Mouse (Mus musculus) stomach, embryonic 16.5 days (tissue): ENCODE measurements at regions not wholly inside any gene's neighbourhood (a gene's known extent, or its start where the extent isn't known, plus 50 kb on each side); places are given as distances from the start of the nearest gene placed in this dataset.

Source experiments
- ATAC-seq: fragments of 200-750 bp; cut with Nextera tagmentation; 2 replicates; pipeline ENCODE4 v1.8.0; 2017; ENCODE audit warnings: moderate number of reproducible peaks, moderate TSS enrichment; ENCODE audit not compliant: insufficient read depth, low FRiP score
- H3K27ac ChIP-seq: fragments of 300-500 bp; sonication (generic); 2 replicates; pipeline ENCODE4 v1.5.1; 2014; ENCODE audit warnings: low read length
- H3K27me3 ChIP-seq: fragments of 300-500 bp; sonication (generic); 2 replicates; pipeline ENCODE4 v1.6.1; 2014; ENCODE audit warnings: low read length, control low read depth, mixed read lengths; ENCODE audit not compliant: control insufficient read depth, insufficient read depth
- H3K36me3 ChIP-seq: fragments of 300-500 bp; sonication (generic); 2 replicates; pipeline ENCODE4 v1.6.1; 2014; ENCODE audit warnings: low read length; ENCODE audit not compliant: control insufficient read depth, insufficient read depth
- H3K4me1 ChIP-seq: fragments of 300-500 bp; sonication (generic); 2 replicates; pipeline ENCODE4 v1.6.1; 2014; ENCODE audit warnings: low read length, control low read depth, mixed read lengths; ENCODE audit not compliant: control insufficient read depth, insufficient read depth
- H3K4me2 ChIP-seq: fragments of 300-500 bp; sonication (generic); 2 replicates; pipeline ENCODE4 v1.6.1; 2014; ENCODE audit warnings: low read depth, low read length, mixed read lengths
- H3K4me3 ChIP-seq: fragments of 300-500 bp; sonication (generic); replicated peaks from 2 replicates; pipeline ENCODE4 v1.5.1; 2014; ENCODE audit warnings: mild to moderate bottlenecking, low read length
- H3K9ac ChIP-seq: fragments of 300-500 bp; sonication (generic); 2 replicates; pipeline ENCODE4 v1.6.1; 2014; ENCODE audit warnings: low read length
- H3K9me3 ChIP-seq: fragments of 300-500 bp; sonication (generic); replicated peaks from 2 replicates; pipeline ENCODE4 v1.6.1; 2016; ENCODE audit warnings: low read length, control low read depth; ENCODE audit not compliant: control insufficient read depth
- WGBS: fragments of 180-500 bp; shearing (Covaris S2); extraction: QIAGEN DNeasy Blood & Tissue Kit; methylation state at CpG from one replicate; pipeline ENCODE4 v1.1.7; 2014; 5-methylcytosine and 5-hydroxymethylcytosine counted together

DNA sequence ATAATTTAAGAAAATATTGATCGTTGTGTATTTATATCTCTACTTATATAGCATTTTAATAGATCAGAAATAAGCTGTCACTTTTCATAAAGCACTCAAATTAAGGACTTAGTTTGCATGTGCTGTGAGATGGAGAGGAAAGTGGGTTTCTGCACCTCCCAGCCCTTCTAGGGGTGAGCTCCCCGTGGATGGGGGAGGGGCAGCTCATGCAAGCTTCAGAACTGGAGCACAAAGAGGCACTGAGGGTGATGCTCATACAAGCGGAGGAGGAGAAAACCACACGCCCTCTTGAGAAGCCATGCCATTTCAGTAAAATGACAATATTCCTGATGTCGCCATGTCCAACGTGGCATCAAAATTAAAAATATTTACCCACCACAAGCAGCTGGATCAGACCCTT, 452.1 kb upstream of the 3110018I06Rik start:
- H3K27ac ChIP-seq: no peak overlapping the region
- no peaks in the 10 kb centered on the region for H3K27me3 ChIP-seq
- H3K9ac ChIP-seq: no peak overlapping the region
- no peaks in the 10 kb centered on the region for H3K36me3 ChIP-seq
- H3K9me3 ChIP-seq: no peaks in the 10 kb centered on the region
- 78% methylated on average over 6 of the region's 6 CpGs for WGBS
- no peaks in the 10 kb centered on the region for H3K4me1 ChIP-seq
- H3K4me3 ChIP-seq: no peak overlapping the region
- no peak for ATAC-seq
- H3K4me2 ChIP-seq: no peak overlapping the region

DNA sequence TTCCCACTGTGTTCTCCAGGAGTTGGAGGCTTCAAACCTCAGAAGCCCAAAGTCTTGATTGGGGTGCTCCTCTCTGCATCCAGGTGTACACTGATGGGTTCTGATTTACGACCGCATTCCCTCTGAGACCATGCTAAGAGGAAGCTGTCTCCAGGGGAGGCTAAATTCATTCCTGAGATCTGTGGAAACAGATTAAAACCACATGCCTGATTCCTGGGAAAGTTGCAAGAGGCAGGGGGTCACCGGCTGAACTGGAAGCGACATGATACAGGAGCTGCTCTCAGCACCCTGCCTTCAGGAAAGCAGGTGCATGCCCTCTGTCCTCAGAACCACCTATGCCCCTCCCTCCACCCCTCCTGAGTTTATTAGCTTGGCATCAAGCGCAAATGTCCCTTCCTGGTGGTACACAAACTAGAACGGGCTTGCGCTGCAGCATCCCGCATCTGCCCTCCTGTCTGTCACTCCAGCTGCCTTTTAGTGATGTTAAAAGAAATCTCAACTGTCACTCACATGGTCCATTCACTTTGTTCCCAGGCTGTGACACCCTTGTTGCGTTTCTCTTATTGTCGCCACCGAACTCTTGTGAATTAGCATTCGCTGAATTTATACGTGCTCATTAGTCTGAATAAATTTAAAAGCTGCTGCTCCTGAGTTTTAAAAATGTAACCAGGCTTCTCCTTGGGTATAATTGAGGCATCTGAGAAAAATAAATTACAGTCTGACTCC, 446.3 kb upstream of the 3110018I06Rik start:
- no peaks in the 10 kb centered on the region for H3K9me3 ChIP-seq
- H3K36me3 ChIP-seq: no peaks in the 10 kb centered on the region
- H3K27ac ChIP-seq: no peak overlapping the region
- H3K27me3 ChIP-seq: no peaks in the 10 kb centered on the region
- H3K4me3 ChIP-seq: no peak overlapping the region
- no peak overlapping the region for H3K4me2 ChIP-seq
- 77% methylated on average over 13 of the region's 13 CpGs for WGBS
- ATAC-seq: no peak
- H3K4me1 ChIP-seq: no peaks in the 10 kb centered on the region
- no peak overlapping the region for H3K9ac ChIP-seq

DNA sequence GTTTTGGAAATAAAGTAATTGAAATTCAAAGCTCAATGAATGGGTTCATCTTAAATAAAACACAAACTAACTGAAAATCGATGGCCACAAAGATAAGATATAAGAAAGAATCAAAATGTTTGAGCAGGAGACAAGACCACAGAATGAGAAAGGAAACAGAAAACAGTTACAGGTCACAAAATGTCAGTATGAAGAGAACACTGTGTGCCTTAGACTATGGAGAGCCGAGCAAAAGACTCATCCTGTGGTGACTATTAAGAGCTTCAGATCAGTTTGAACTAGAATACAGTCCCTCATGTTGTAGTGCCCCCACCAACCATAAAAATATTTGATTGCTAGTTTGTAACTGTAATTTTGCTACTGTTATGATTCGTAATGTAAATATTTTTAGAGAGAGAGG, 441.9 kb upstream of the 3110018I06Rik start:
- Histone ChIP-seq H3K27ac (no peak overlapping the region), H3K4me1 (no peaks in the 10 kb centered on the region), H3K27me3 (no peaks in the 10 kb centered on the region), H3K4me2 (no peak overlapping the region), H3K9me3 (no peaks in the 10 kb centered on the region), H3K4me3 (no peak overlapping the region), H3K9ac (no peak overlapping the region), H3K36me3 (no peaks in the 10 kb centered on the region)
- WGBS: 79% methylated on average over 3 of the region's 3 CpGs
- no peak for ATAC-seq

DNA sequence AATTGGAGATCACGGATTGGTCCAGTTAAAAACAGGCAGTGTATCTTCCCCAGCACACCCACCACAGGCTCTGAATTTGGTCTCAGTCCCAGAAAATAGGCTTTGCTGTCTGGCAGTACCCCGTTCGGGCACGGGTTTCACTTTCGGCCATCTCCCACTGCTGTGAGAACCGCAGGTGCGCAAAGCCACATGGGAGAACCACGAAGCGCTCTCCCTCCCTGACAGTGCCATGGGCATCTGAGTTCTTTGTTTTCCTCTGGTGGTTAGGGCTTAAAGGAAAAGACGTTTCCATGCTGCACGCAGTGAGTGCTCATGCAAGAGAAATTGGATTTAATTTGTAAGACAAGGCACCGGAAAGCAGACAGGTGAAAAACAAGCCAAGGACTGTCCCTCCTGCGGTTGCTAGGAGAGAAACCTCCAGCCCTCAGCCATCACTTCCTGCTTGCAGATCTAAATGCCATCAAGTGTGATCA, 441.3 kb upstream of the 3110018I06Rik start:
- 68% methylated on average over 13 of the region's 13 CpGs for WGBS

DNA sequence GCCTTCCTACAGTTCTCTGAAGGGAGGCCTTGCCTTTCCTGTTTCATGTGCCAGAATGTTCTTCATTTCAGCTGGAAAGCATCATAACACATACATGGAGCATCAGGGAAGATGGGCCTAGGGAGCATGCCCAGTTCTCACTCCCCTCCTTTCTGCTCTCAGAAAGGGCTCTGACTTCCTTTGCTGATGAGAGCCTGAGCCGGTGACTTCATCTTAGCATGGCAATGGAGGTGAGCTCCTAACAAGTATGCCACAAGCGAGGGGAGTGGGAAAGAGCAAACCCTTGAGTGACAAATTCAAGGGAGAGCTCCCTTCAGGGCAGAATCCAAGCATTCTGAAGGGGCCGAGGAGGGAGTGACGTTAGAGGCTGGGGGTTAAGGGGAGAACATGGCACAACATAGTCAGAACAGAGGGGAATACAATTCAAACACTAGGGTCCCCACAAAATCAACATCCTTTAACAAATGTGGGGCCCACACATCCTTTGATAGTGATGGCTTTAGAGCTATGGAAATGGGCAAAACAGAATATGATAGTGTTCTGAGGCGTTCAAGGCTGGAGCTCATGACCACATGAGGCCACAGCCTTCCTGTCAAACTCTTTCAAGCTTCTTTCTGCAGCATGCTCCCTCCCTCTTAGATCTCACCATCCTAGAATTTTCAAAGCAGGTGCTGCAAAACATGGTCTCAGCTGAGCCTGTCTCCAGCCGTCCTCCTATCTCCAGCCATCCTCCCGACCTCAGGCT, 437.4 kb upstream of the 3110018I06Rik start:
- H3K4me3 ChIP-seq: no peak overlapping the region
- H3K36me3 ChIP-seq: no peaks in the 10 kb centered on the region
- 70% methylated on average over 7 of the region's 7 CpGs for WGBS
- no peaks in the 10 kb centered on the region for H3K4me1 ChIP-seq
- no peak for ATAC-seq
- H3K27me3 ChIP-seq: no peaks in the 10 kb centered on the region
- no peak overlapping the region for H3K9ac ChIP-seq
- H3K9me3 ChIP-seq: no peaks in the 10 kb centered on the region
- H3K4me2 ChIP-seq: no peak overlapping the region
- no peak overlapping the region for H3K27ac ChIP-seq

More for the DNA sequence above, 441.3 kb upstream of the 3110018I06Rik start:
- no peak overlapping the region for H3K4me2 ChIP-seq
- no peaks in the 10 kb centered on the region for H3K36me3 ChIP-seq
- H3K4me3 ChIP-seq: no peak overlapping the region
- no peaks in the 10 kb centered on the region for H3K9me3 ChIP-seq
- no peaks in the 10 kb centered on the region for H3K4me1 ChIP-seq
- no peak for ATAC-seq
- no peak overlapping the region for H3K9ac ChIP-seq
- H3K27ac ChIP-seq: no peak overlapping the region
- H3K27me3 ChIP-seq: no peaks in the 10 kb centered on the region

DNA sequence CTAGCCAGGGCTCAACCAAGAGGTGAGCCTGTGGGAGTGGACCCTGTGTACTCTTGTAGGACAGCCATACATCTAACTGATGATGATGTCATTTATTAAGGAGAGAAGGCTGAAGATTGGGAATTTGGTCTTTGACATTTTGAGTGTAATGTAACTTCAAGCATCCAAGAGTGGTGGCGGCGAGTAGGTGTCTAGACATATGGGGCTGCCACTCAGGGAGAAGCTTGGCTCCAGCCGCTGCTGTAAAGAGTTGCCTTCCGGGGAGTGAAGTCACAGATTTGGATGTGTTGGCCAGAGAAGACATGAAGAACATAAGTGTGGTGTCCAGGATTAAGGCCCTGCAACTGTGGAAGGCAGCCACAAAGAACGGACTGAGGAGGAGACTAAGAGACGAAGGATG, 436.3 kb upstream of the 3110018I06Rik start:
- Histone ChIP-seq H3K4me3 (no peak overlapping the region), H3K27ac (no peak overlapping the region), H3K36me3 (no peaks in the 10 kb centered on the region), H3K4me2 (no peak overlapping the region), H3K4me1 (no peaks in the 10 kb centered on the region), H3K9me3 (no peaks in the 10 kb centered on the region), H3K9ac (no peak overlapping the region), H3K27me3 (no peaks in the 10 kb centered on the region)
- WGBS: 90% methylated on average over 6 of the region's 6 CpGs
- ATAC-seq: no peak

DNA sequence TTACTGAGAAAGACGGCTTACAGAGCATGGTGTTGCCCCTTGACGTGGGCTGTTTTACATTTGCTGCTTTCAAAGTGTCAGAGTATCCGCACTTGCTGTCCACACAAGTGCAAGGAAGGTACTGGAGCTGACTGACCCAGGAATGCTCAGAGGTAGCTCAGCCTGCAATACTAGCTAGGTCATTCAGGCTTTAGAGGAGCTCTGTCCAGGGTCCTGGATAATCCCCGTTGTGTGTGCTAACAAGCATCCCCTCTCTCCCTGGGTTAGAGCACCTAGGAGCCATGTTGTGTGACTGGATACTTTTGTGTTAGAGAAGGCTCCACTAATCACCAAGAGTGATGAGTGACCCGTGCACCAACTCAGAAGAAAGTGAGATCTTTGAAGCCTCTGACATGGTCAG, 431.9 kb upstream of the 3110018I06Rik start:
- Histone ChIP-seq H3K9ac (no peak overlapping the region), H3K27me3 (no peaks in the 10 kb centered on the region), H3K36me3 (no peaks in the 10 kb centered on the region), H3K27ac (no peak overlapping the region), H3K9me3 (no peaks in the 10 kb centered on the region), H3K4me1 (no peaks in the 10 kb centered on the region), H3K4me3 (no peak overlapping the region), H3K4me2 (no peak overlapping the region)
- 23% methylated on average over 5 of the region's 5 CpGs for WGBS
- no peak for ATAC-seq

DNA sequence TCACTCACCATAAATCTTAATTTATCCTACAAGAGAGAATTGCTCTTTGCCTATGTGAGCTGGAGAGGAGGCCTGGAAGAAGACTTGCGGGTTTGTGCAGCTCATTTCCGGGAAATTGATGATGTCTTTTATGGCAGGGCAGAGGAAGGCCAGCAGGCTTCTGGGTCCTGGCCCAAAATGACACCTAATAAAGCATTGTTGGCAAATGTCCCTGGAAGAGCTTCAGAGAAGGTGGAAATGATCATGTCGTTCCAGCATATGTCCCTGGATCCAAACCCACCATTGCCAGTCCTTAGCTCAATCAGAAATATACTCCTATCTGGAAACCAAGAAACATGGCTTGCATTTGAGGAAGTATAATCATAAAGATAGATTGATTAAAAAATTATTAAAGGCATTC, 427.9 kb upstream of the 3110018I06Rik start:
- no peak for ATAC-seq
- 69% methylated on average over 3 of the region's 3 CpGs for WGBS
- H3K9ac ChIP-seq: no peak overlapping the region

DNA sequence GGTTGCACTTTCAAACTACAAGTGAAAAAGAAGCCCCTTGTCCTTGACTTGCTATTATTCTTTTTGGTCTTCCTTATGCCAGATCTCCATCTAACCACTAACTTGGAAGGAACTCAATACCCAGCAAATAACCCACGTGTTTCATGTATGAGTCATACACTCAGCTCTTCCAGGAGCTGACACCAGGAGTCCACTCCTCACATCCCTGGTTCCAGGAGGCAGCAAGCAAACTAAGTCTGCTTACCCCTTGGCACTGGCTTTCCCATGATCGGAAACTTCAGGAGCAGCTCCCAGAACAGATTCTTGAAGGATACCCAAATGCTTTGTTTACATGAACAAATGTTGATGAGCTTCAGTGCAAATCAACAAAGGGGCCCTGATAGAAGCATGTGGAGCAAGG, 421.1 kb upstream of the 3110018I06Rik start:
- no peaks in the 10 kb centered on the region for H3K4me1 ChIP-seq
- H3K36me3 ChIP-seq: no peaks in the 10 kb centered on the region
- ATAC-seq: no peak
- no peak overlapping the region for H3K4me2 ChIP-seq
- H3K4me3 ChIP-seq: no peak overlapping the region
- 57% methylated on average over 2 of the region's 2 CpGs for WGBS
- no peaks in the 10 kb centered on the region for H3K27me3 ChIP-seq
- H3K27ac ChIP-seq: no peak overlapping the region
- H3K9ac ChIP-seq: no peak overlapping the region
- H3K9me3 ChIP-seq: peaks cover under 1% of the 10 kb centered on the region; the same call in 1 of the 2 replicates

More for the DNA sequence above, 427.9 kb upstream of the 3110018I06Rik start:
- Histone ChIP-seq H3K36me3 (no peaks in the 10 kb centered on the region), H3K27me3 (no peaks in the 10 kb centered on the region), H3K4me3 (no peak overlapping the region), H3K4me1 (no peaks in the 10 kb centered on the region), H3K9me3 (peaks cover 5% of the 10 kb centered on the region; the same call in 1 of the 2 replicates), H3K4me2 (no peak overlapping the region), H3K27ac (no peak overlapping the region)
